Mouse (Mus musculus): ENCODE data around the gene Cdcp1. TPM values are rescaled to one million over a fixed set of nuclear protein-coding genes. Genes with fewer than 3 reads are reported as not detected.

Gene Cdcp1
- polyA plus RNA-seq, 1 experiment: not detected

DNA sequence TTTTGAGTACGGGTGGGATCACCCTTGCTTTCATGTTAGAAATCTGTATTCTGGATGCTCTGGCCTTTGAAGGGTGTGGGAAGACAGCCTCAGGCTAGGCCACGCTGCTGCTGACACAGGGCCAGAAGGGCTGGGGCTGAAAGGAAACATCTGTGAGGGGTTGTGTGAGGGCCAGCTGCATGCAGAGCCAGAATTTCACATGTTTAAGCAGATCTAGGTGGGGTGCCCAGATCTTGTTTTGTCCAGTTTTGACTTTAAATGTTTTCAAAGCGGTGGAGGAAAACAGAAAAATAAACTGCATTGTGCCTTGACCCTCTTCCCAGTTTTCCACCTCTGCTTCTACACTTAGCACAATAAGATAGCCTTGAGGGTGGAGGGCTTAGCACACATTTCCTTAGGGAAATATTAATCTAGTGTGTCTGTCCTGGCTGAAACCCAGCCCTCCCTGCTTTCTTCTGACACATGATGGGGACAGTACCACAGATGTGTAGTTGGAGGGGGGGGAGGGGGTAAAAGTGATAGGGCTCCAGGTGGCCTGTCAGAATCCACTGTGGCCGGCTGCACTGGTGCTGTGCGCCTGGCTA, 76.9 kb downstream of the Cdcp1 start:
- Histone ChIP-seq H3K4me3 (replicated peaks) (no peak overlapping the region), H3K4me1 (peaks cover 25% of the 10 kb centered on the region), H3K27me3 (replicated peaks) (no peaks in the 10 kb centered on the region), H3K9me3 (no peaks in the 10 kb centered on the region), H3K36me3 (replicated peaks; ENCODE audit: low read length) (peaks cover 75% of the 10 kb centered on the region)
- TF ChIP-seq GATA1 (IDR thresholded peaks at IDR 0.05; ENCODE audit: borderline replicate concordance, low read length) (no peak), FLI1 (IDR thresholded peaks at IDR 0.05; ENCODE audit: low read length) (no peak)

DNA sequence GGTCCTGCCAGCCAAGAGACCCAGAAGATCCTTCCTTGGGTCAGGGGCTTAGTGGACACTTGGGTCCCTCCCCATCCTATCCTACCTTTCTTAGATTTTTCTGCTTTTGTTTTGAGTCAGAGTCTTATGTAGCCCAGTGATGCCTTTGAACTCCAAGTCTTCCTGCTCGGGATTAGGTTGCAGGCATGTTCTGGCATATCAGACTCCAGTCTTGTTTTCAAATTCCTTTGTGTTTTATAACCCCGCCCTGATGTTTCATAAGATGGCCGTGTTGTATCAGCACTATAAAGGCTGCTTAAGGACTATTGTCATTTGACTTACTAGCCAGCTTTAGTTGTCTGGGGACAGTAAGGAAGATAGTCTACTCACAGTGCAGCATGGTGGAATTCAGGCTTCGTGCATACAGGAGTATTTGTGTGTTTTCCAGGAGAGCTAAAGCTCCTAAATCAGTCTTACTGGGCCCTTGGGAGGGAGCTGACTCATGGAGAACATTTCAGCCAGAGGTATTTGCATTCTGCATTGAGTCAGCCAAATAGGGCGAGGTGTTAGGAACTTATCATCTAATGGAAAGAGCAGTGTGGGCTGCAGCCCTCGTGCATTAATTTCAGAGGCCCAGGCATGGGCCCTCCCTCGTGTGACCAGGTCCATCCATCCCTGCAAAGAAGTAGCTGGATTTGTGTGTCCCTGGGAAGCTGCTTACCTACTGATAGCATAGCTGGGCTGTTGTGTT, 78.7 kb downstream of the Cdcp1 start:
- H3K27me3 ChIP-seq (replicated peaks): no peaks in the 10 kb centered on the region
- TF ChIP-seq FLI1 (IDR thresholded peaks at IDR 0.05; ENCODE audit: low read length): no peak
- TF ChIP-seq GATA1 (IDR thresholded peaks at IDR 0.05; ENCODE audit: borderline replicate concordance, low read length): no peak
- peaks cover 25% of the 10 kb centered on the region for H3K4me1 ChIP-seq
- peaks cover 83% of the 10 kb centered on the region for H3K36me3 ChIP-seq (replicated peaks; ENCODE audit: low read length)
- no peak overlapping the region for H3K4me3 ChIP-seq (replicated peaks)
- H3K9me3 ChIP-seq: no peaks in the 10 kb centered on the region

GRCm38 (mm10) chr9:123132994-123133393, 82.8 kb downstream of the Cdcp1 start:
- 0 out of 2 replicates have a peak, but pooled peaks cover 5% of the 10 kb centered on the region for H3K4me1 ChIP-seq
- H3K27me3 ChIP-seq (replicated peaks): no peaks in the 10 kb centered on the region
- no peaks in the 10 kb centered on the region for H3K9me3 ChIP-seq
- H3K36me3 ChIP-seq (replicated peaks; ENCODE audit: low read length): peaks cover 99% of the 10 kb centered on the region
- H3K4me3 ChIP-seq (replicated peaks): no peak overlapping the region
- TF ChIP-seq GATA1 (IDR thresholded peaks at IDR 0.05; ENCODE audit: borderline replicate concordance, low read length) (no peak), FLI1 (IDR thresholded peaks at IDR 0.05; ENCODE audit: low read length) (no peak)

- H3K36me3 ChIP-seq (replicated peaks; ENCODE audit: low read length): peaks cover 96% of the 10 kb centered on the region
- no peak overlapping the region for H3K4me3 ChIP-seq (replicated peaks)
- TF ChIP-seq FLI1 (IDR thresholded peaks at IDR 0.05; ENCODE audit: low read length) (no peak), GATA1 (IDR thresholded peaks at IDR 0.05; ENCODE audit: borderline replicate concordance, low read length) (no peak)
- H3K9me3 ChIP-seq: no peaks in the 10 kb centered on the region
- H3K4me1 ChIP-seq: peaks cover 11% of the 10 kb centered on the region
- H3K27me3 ChIP-seq (replicated peaks): no peaks in the 10 kb centered on the region
Measured at GRCm38 (mm10) chr9:123127663-123128062, 88.2 kb downstream of the Cdcp1 start.

- Histone ChIP-seq H3K4me1 (peaks cover 25% of the 10 kb centered on the region), H3K4me3 (replicated peaks) (no peak overlapping the region), H3K9me3 (no peaks in the 10 kb centered on the region), H3K36me3 (replicated peaks; ENCODE audit: low read length) (peaks cover 93% of the 10 kb centered on the region), H3K27me3 (replicated peaks) (no peaks in the 10 kb centered on the region)
- no peak for TF ChIP-seq GATA1 (IDR thresholded peaks at IDR 0.05; ENCODE audit: borderline replicate concordance, low read length)
- TF ChIP-seq FLI1 (IDR thresholded peaks at IDR 0.05; ENCODE audit: low read length): no peak
Measured at GRCm38 (mm10) chr9:123124413-123124981, 91.3 kb downstream of the Cdcp1 start.

GRCm38 (mm10) chr9:123123571-123124412, 92.0 kb downstream of the Cdcp1 start:
- TF ChIP-seq GATA1 (IDR thresholded peaks at IDR 0.05; ENCODE audit: borderline replicate concordance, low read length): no peak
- TF ChIP-seq FLI1 (IDR thresholded peaks at IDR 0.05; ENCODE audit: low read length): no peak
- Histone ChIP-seq H3K9me3 (no peaks in the 10 kb centered on the region), H3K4me3 (replicated peaks) (no peak overlapping the region), H3K36me3 (replicated peaks; ENCODE audit: low read length) (peaks cover 93% of the 10 kb centered on the region), H3K4me1 (peaks cover 25% of the 10 kb centered on the region), H3K27me3 (replicated peaks) (no peaks in the 10 kb centered on the region)

DNA sequence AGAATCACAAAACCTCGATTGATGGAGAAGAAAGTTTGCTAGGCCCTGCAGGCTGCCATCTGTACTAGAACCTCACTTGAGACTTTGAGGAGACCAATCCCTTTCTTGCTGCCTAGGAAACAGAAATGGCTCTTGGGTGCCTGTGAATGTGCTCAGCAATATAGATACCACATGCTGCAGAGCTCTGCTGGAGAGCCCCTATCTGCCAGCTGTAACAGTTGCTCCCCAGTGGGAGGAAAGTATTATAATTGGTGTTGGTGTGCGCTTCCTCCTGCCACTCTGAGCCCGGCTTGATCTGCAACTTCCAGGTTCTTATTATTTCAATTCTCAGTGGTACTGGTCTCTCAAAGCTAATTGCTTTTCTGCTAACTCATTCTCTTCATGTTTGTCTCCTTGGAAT, 92.8 kb downstream of the Cdcp1 start:
- Histone ChIP-seq H3K4me3 (replicated peaks) (no peak overlapping the region), H3K27me3 (replicated peaks) (no peaks in the 10 kb centered on the region), H3K36me3 (replicated peaks; ENCODE audit: low read length) (peaks cover 93% of the 10 kb centered on the region), H3K4me1 (peaks cover 25% of the 10 kb centered on the region), H3K9me3 (no peaks in the 10 kb centered on the region)
- TF ChIP-seq GATA1 (IDR thresholded peaks at IDR 0.05; ENCODE audit: borderline replicate concordance, low read length) (no peak), FLI1 (IDR thresholded peaks at IDR 0.05; ENCODE audit: low read length) (no peak)

Other genes starting within 250 kb of the Cdcp1 start
- gene Tmem42, start 194.7 kb downstream of the Cdcp1 start, polyA plus RNA-seq (2012; ENCODE audit: insufficient read depth, low replicate concordance): 3.9 TPM in 1 of 2 replicates, not detected in the other
- not detected in 2 replicates for gene Tgm4, start 181.3 kb downstream of the Cdcp1 start, polyA plus RNA-seq (2012; ENCODE audit: insufficient read depth, low replicate concordance)
- gene Zdhhc3, start 102.8 kb downstream of the Cdcp1 start, polyA plus RNA-seq (2012; ENCODE audit: insufficient read depth, low replicate concordance): 26.6 and 36.9 TPM in 2 replicates
- gene Exosc7, start 102.8 kb downstream of the Cdcp1 start, polyA plus RNA-seq (2012; ENCODE audit: insufficient read depth, low replicate concordance): 10.5 TPM in 1 of 2 replicates, not detected in the other
- gene Clec3b, start 65.1 kb downstream of the Cdcp1 start, polyA plus RNA-seq (2012; ENCODE audit: insufficient read depth, low replicate concordance): 0.93 TPM in 1 of 2 replicates, not detected in the other
- gene Tmem158, start 44.7 kb upstream of the Cdcp1 start, polyA plus RNA-seq (2012; ENCODE audit: insufficient read depth, low replicate concordance): 337 and 1,592 TPM in 2 replicates
- gene Lars2, start 150.9 kb upstream of the Cdcp1 start, polyA plus RNA-seq (2012; ENCODE audit: insufficient read depth, low replicate concordance): 5.2 and 25.0 TPM in 2 replicates

All from megakaryocyte, embryonic 14.5 days (primary cell).